Mouse (Mus musculus): ENCODE results near the gene Cd4. TPM values are rescaled to one million over a fixed set of nuclear protein-coding genes. Genes with fewer than 3 reads are reported as not detected.

The Cd4 gene
- polyA plus RNA-seq, 1 experiment from 2014 or later, result 0.26 TPM

DNA sequence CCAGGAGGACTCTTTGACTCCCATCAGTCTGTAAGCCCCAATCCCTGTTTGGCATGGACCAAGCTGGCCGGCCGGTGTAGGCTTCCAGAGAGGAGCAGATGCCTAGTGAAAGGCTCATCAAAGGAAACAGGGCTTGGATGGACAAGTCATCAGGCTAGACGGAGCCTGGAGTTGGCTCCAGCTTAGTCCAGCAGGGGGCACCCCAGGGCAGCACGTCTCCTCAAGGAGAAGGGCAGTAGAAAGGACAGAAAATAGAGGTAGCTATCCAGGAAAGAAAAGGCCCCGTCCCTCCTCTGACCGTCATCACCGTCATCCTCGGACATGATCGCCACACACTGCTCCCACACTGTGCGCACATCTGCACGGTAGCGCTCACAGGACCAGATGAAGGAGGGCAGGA lies 28.3 kb downstream of the Cd4 start:
- Histone ChIP-seq H3K27ac (ENCODE audit: low read depth, low read length) (peak overlapping the region; percentile 67), H3K9ac (ENCODE audit: low read depth, low read length) (peak overlapping the region; percentile 59), H3K4me2 (ENCODE audit: low read length) (peak overlapping the region; percentile 43), H3K4me1 (ENCODE audit: control insufficient read depth, insufficient read depth, low read depth, low read length) (peaks cover 50% of the 10 kb centered on the region), H3K27me3 (replicated peaks; ENCODE audit: control insufficient read depth, insufficient read depth, low read length) (no peaks in the 10 kb centered on the region), H3K36me3 (ENCODE audit: control insufficient read depth, insufficient read depth, low read length) (no peaks in the 10 kb centered on the region), H3K4me3 (ENCODE audit: low read length) (peak overlapping the region; percentile 13; the same call in 1 of the 2 replicates), H3K9me3 (ENCODE audit: control insufficient read depth, low read length) (no peaks in the 10 kb centered on the region)
- WGBS, result 9% methylated on average over 12 of the region's 12 CpGs
- no peak for ATAC-seq

DNA sequence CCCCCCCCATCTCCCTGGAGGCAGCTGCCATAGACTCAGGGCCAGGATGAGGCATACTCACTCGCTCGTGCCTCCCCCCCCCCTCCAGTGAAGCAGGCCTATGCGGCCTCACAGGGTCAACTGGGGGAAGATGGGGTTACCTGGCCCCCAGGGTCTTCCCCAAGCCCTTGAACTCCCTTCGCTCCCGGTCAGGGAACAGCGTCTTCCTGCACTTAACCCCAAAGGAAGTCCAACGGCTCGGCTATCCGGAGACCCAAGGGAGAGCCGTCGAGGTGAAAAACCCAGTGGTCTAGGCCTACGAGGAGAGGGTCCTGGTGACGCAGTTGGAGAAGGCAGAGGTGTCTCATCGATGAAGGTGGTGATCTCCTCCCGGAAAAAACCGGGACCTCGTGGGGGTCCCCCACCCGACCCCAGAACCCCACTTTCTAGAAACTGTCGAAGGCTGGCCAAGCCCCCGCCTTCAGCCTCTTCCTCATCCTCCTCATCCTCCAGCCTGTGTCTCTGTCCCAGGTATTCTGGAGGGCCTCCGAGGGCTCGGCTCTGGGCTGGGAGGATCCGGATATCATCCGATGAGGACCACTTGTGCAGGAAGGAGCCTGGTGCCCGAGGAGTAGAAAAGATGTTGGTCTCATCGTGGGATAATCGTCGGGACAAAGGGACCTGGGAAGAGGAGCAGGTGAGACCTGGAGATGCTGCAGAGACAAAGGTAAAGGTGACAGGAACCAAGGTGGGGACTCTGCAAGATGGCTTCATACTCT lies 29.3 kb downstream of the Cd4 start:
- Histone ChIP-seq H3K27me3 (replicated peaks; ENCODE audit: control insufficient read depth, insufficient read depth, low read length) (no peaks in the 10 kb centered on the region), H3K4me1 (ENCODE audit: control insufficient read depth, insufficient read depth, low read depth, low read length) (peaks cover 44% of the 10 kb centered on the region), H3K9me3 (ENCODE audit: control insufficient read depth, low read length) (no peaks in the 10 kb centered on the region), H3K4me2 (ENCODE audit: low read length) (peak overlapping the region; percentile 1; the same call in 1 of the 2 replicates), H3K27ac (ENCODE audit: low read depth, low read length) (no peak overlapping the region), H3K4me3 (ENCODE audit: low read length) (no peak overlapping the region), H3K36me3 (ENCODE audit: control insufficient read depth, insufficient read depth, low read length) (no peaks in the 10 kb centered on the region), H3K9ac (ENCODE audit: low read depth, low read length) (no peak overlapping the region)
- ATAC-seq, result no peak
- 79% methylated on average over 28 of the region's 28 CpGs for WGBS

DNA sequence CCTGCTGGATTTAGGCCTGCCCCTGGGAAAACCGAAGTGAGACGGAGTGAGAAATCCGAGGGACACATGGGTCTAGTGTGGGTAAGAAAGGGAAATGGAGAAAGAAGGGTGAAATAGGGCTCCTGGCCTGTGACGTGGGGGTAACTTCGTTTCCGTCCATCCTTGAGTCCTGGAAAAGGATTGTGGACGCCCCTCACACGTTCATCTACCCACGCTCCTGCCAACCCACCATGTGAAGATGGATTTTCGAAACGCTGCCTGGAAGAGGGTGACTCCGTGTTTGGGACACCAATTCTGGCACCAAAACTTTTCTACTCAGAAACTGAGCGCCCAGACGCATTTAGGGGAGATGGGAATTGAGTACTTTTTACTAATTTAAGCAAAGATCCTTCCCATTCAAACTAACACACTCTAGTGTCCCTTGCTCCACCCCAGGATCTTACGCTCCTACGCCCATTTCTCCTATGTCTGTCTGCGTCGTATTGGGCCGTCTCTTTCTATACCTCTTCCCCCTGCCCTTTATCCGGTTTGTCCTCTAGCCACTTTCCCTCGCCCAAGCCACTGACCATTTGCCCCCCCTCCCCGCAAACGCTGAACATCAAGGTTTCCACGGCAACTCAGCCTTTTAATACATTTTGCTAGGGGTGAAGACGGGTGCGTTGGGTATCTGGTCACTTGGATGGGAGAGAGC lies 30.0 kb downstream of the Cd4 start:
- Histone ChIP-seq H3K4me1 (ENCODE audit: control insufficient read depth, insufficient read depth, low read depth, low read length) (peaks cover 44% of the 10 kb centered on the region), H3K27ac (ENCODE audit: low read depth, low read length) (peak overlapping the region; percentile 98)
- WGBS, result 21% methylated on average over 26 of the region's 26 CpGs

DNA sequence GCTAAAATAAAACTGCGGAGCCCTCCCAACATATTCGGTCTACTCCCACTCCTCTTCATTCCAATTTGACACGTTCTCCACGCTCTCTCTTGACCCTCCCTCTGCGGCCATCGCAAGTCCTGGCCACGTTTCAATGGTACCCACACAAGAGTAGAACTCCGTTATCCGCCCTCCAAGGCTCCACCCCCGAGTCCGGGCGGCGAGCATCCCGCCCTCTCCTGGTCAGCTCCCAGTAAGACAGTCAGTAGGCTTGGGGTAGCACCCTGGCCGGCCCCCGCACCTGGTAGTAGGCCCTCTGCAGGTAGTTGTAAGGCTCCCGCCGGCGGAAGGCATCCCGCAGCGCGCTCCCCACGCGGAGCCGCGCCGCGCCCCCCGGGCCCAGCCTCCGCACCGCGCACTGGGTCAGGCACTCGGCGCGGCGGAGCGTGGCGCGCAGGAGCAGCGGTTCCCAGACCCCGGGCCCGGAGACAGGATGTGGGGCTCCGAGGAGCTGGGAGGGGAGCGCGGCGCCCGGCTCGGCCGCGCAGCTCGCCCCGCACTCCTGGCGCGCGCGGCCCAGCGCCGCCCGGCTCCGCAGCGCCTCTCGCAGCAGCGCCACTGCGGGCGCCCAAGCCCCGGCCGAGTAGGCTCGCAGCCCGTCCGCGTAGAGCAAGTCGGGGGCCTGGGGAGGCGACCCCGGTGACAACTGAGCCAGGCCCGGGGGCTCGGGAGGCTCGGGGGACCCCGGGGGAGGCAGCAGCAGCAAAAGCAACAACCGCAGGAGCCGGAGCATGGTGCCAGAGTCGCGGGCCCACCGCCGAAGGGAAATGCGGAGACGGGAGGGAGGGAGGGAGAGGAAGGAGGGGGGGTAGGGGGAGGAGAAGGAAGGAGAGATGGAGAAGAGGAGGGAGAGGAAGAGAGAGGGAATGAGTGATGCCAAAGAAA lies 30.8 kb downstream of the Cd4 start, which contains the start of gene P3h3:
Gene P3h3, minus strand, starts transcription at position 837 of the 924 bp plus-strand sequence.
- under 1% methylated on average over 83 of the region's 86 CpGs for whole genome bisulfite sequencing

More for the DNA sequence above, 30.0 kb downstream of the Cd4 start:
- Histone ChIP-seq H3K9ac (ENCODE audit: low read depth, low read length) (peak overlapping the region; percentile 96), H3K36me3 (ENCODE audit: control insufficient read depth, insufficient read depth, low read length) (no peaks in the 10 kb centered on the region), H3K9me3 (ENCODE audit: control insufficient read depth, low read length) (no peaks in the 10 kb centered on the region), H3K27me3 (replicated peaks; ENCODE audit: control insufficient read depth, insufficient read depth, low read length) (no peaks in the 10 kb centered on the region), H3K4me3 (ENCODE audit: low read length) (peak overlapping the region; percentile 73), H3K4me2 (ENCODE audit: low read length) (peak overlapping the region; percentile 76)
- ATAC-seq, result no peak

DNA sequence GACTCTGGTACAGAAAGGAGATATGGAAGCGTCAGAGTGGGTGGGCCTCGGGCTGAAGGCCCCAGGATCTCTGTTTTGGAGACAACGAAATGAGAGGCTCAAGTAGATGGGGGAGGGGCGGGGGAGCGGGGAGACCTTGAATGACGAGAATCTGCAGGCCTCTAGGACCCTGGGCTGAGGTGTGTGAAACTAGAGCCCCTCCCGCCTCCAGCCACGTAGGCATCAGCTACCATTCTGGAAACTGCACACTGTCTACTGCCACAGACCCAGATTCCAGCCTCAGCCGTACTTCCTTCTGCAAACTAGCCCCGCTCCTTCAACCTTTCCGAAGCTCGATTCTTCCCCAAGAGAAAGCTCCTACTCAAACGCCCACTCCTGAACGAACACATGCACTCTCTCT lies 31.7 kb downstream of the Cd4 start:
- peaks cover 31% of the 10 kb centered on the region for H3K4me1 ChIP-seq (ENCODE audit: control insufficient read depth, insufficient read depth, low read depth, low read length)

More for the DNA sequence above, 30.8 kb downstream of the Cd4 start, which contains the start of gene P3h3:
- Histone ChIP-seq H3K9ac (ENCODE audit: low read depth, low read length) (peak within 1 kb of the TSS; percentile 96), H3K27me3 (replicated peaks; ENCODE audit: control insufficient read depth, insufficient read depth, low read length) (no peaks in the 10 kb centered on the region), H3K9me3 (ENCODE audit: control insufficient read depth, low read length) (no peaks in the 10 kb centered on the region), H3K27ac (ENCODE audit: low read depth, low read length) (peak within 1 kb of the TSS; percentile 98), H3K4me2 (ENCODE audit: low read length) (peak within 1 kb of the TSS; percentile 76), H3K4me3 (ENCODE audit: low read length) (peak within 1 kb of the TSS; percentile 73), H3K4me1 (ENCODE audit: control insufficient read depth, insufficient read depth, low read depth, low read length) (peaks cover 38% of the 10 kb centered on the region), H3K36me3 (ENCODE audit: control insufficient read depth, insufficient read depth, low read length) (no peaks in the 10 kb centered on the region)
- ATAC-seq, result peak; percentile 89

DNA sequence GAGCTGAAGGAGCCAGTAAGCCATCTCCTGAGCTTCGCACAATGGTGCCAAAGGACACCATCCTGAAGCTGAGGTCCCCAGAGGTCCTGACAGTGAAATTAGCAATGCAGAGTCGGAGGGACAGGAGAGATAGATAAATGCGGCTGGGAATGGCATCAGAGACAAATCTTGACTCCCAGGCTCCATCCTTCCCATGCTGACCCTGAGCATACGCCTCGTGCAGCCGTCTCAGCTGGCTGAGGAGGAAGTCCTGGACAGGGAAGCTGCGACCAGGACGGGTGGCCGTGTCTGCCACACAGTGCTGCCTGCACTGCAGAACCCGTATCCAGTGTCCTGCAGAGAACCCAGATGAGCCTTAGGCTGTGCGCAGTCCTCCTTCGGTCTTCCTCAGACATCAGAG lies 33.4 kb downstream of the Cd4 start:
- ATAC-seq, result no peak
- H3K9ac ChIP-seq (ENCODE audit: low read depth, low read length), result no peak overlapping the region
- H3K4me3 ChIP-seq (ENCODE audit: low read length), result no peak overlapping the region
- H3K36me3 ChIP-seq (ENCODE audit: control insufficient read depth, insufficient read depth, low read length), result no peaks in the 10 kb centered on the region
- WGBS, result 70% methylated on average over 12 of the region's 12 CpGs
- H3K4me1 ChIP-seq (ENCODE audit: control insufficient read depth, insufficient read depth, low read depth, low read length), result peaks cover 20% of the 10 kb centered on the region
- H3K9me3 ChIP-seq (ENCODE audit: control insufficient read depth, low read length), result no peaks in the 10 kb centered on the region
- H3K4me2 ChIP-seq (ENCODE audit: low read length), result no peak overlapping the region
- H3K27me3 ChIP-seq (replicated peaks; ENCODE audit: control insufficient read depth, insufficient read depth, low read length), result no peaks in the 10 kb centered on the region
- no peak overlapping the region for H3K27ac ChIP-seq (ENCODE audit: low read depth, low read length)

More for the DNA sequence above, 31.7 kb downstream of the Cd4 start:
- Histone ChIP-seq H3K9me3 (ENCODE audit: control insufficient read depth, low read length) (no peaks in the 10 kb centered on the region), H3K9ac (ENCODE audit: low read depth, low read length) (peak overlapping the region; percentile 96), H3K27me3 (replicated peaks; ENCODE audit: control insufficient read depth, insufficient read depth, low read length) (no peaks in the 10 kb centered on the region), H3K27ac (ENCODE audit: low read depth, low read length) (peak overlapping the region; percentile 98), H3K4me2 (ENCODE audit: low read length) (peak overlapping the region; percentile 76), H3K36me3 (ENCODE audit: control insufficient read depth, insufficient read depth, low read length) (no peaks in the 10 kb centered on the region), H3K4me3 (ENCODE audit: low read length) (peak overlapping the region; percentile 73)
- peak; percentile 79 for ATAC-seq
- WGBS, result 9% methylated on average over 14 of the region's 14 CpGs

DNA sequence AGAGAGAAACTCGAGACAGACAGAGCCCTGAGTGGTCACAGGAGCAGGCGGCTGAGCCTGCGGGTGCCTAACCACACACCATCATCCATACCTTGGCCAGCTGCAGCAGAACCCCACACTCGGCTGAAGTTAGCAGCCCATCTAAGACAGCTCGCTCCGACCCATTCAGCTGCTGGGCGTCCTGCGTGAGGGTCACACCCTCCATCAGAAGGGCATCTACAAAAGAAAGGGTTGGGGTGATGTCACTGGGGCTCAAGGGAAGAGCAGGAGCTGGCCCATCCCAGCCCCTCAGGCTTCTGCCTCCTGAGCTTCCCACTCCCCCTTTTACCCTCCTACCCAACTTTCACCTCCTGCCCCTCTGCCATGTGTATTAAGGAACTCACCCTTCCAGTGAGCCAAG lies 37.5 kb downstream of the Cd4 start:
- no peaks in the 10 kb centered on the region for H3K27me3 ChIP-seq (replicated peaks; ENCODE audit: control insufficient read depth, insufficient read depth, low read length)
- ATAC-seq, result no peak
- H3K36me3 ChIP-seq (ENCODE audit: control insufficient read depth, insufficient read depth, low read length), result no peaks in the 10 kb centered on the region
- 58% methylated on average over 6 of the region's 8 CpGs for WGBS
- H3K9me3 ChIP-seq (ENCODE audit: control insufficient read depth, low read length), result no peaks in the 10 kb centered on the region
- peaks cover under 1% of the 10 kb centered on the region; the same call in 1 of the 2 replicates for H3K4me1 ChIP-seq (ENCODE audit: control insufficient read depth, insufficient read depth, low read depth, low read length)
- no peak overlapping the region for H3K4me3 ChIP-seq (ENCODE audit: low read length)
- no peak overlapping the region for H3K4me2 ChIP-seq (ENCODE audit: low read length)
- H3K27ac ChIP-seq (ENCODE audit: low read depth, low read length), result no peak overlapping the region
- H3K9ac ChIP-seq (ENCODE audit: low read depth, low read length), result no peak overlapping the region

DNA sequence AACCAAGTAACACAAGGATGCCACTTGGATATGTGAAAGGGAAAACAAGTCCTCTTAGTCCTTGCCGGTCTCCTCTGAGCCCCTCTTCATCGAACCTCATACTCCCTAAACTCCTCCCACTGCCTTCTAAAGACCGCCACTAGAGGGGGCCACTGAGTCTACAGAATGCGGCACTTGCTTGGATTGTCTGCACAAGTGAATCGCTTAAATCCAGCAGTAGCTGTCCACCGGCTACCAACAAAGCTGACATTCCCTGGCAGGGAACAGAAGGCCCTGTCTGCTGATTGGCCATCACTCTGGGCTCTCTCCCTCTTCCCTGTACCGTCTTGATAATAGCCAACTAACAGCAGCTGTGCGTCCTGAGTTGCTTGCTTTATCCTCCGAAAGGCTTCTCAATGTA lies 40.7 kb downstream of the Cd4 start:
- H3K4me1 ChIP-seq (ENCODE audit: control insufficient read depth, insufficient read depth, low read depth, low read length), result no peaks in the 10 kb centered on the region
- no peaks in the 10 kb centered on the region for H3K27me3 ChIP-seq (replicated peaks; ENCODE audit: control insufficient read depth, insufficient read depth, low read length)
- H3K9me3 ChIP-seq (ENCODE audit: control insufficient read depth, low read length), result no peaks in the 10 kb centered on the region
- no peak overlapping the region for H3K9ac ChIP-seq (ENCODE audit: low read depth, low read length)
- H3K4me3 ChIP-seq (ENCODE audit: low read length), result no peak overlapping the region
- H3K36me3 ChIP-seq (ENCODE audit: control insufficient read depth, insufficient read depth, low read length), result peaks cover 4% of the 10 kb centered on the region; the same call in 1 of the 2 replicates
- peak; percentile 89 for ATAC-seq
- H3K4me2 ChIP-seq (ENCODE audit: low read length), result peak overlapping the region; percentile 4; the same call in 1 of the 2 replicates
- peak overlapping the region; percentile 57 for H3K27ac ChIP-seq (ENCODE audit: low read depth, low read length)
- 5% methylated on average over 9 of the region's 9 CpGs for WGBS

All from hindbrain, embryonic 16.5 days (tissue).